Mouse (Mus musculus) adrenal gland, postnatal 10 days (tissue): ENCODE results near the gene Slc26a6. TPM values are rescaled to one million over a fixed set of nuclear protein-coding genes. Genes with fewer than 3 reads are reported as not detected.

ENCODE experiments used
- DNase-seq: peaks from one replicate; pipeline ENCODE4 v3.0.0; 2021; ENCODE audit warnings: mixed read lengths
- microRNA-seq: library from miRNA; unstranded; fragments of <30 nt; microRNA quantifications from one replicate; pipeline ENCODE4 v1.2.0, GENCODE M21; 2021
- total RNA-seq, 2 experiments: library from RNA; stranded (reverse); gene quantifications; 2 replicates each; pipeline ENCODE4 v1.2.3; 2021

Slc26a6 gene
- total RNA-seq, 2 experiments from 2014 or later = 9.8 to 13.8 TPM

GRCm38 (mm10) chr9:108955846-108956245 is 102.8 kb downstream of the Slc26a6 start:
- DNase-seq = no peak

Small RNA genes lying within 50 kb of the gene (microRNA-seq; reads per million reads assigned to microRNA genes)
- gene Gm23156 = not detected

Other genes with a start within 250 kb of the Slc26a6 start
- 10 to 100 TPM; 56.1 to 59.9 TPM for gene Arih2, start 203.9 kb upstream of the Slc26a6 start, total RNA-seq
- 100 to 1,000 TPM; 405 to 421 TPM for gene Slc25a20, start 191.2 kb upstream of the Slc26a6 start, total RNA-seq
- gene Prkar2a, start 164.0 kb upstream of the Slc26a6 start, total RNA-seq = 10 to 100 TPM; 31.3 to 45.1 TPM
- 10 to 100 TPM; 74.2 to 82.0 TPM for gene Ip6k2, start 69.5 kb upstream of the Slc26a6 start, total RNA-seq
- gene Nckipsd, start 44.9 kb upstream of the Slc26a6 start, total RNA-seq = 1 to 10 TPM; 6.9 to 9.5 TPM
- gene Celsr3, start 27.0 kb upstream of the Slc26a6 start, total RNA-seq = 1 to 10 TPM; 3.3 to 4.9 TPM
- not detected for gene Tmem89, start 61.3 kb downstream of the Slc26a6 start, total RNA-seq
- gene Uqcrc1, start 83.3 kb downstream of the Slc26a6 start, total RNA-seq = 1,000 to 10,000 TPM; 1,423 to 1,562 TPM
- 1 to 10 TPM; 3.7 TPM for gene Col7a1, start 100.3 kb downstream of the Slc26a6 start, total RNA-seq
- gene Ucn2, start 132.7 kb downstream of the Slc26a6 start, total RNA-seq = under 1 TPM; 0.33 to 0.39 TPM
- gene Pfkfb4, start 138.5 kb downstream of the Slc26a6 start, total RNA-seq = 1 to 10 TPM; 3.2 to 8.1 TPM
- 100 to 1,000 TPM; 107 to 113 TPM for gene Shisa5, start 185.3 kb downstream of the Slc26a6 start, total RNA-seq
- 10 to 100 TPM; 14.0 to 15.9 TPM for gene Trex1, start 206.5 kb downstream of the Slc26a6 start, total RNA-seq
- gene Atrip, start 220.8 kb downstream of the Slc26a6 start, total RNA-seq = 10 to 100 TPM; 13.8 to 14.2 TPM
- 10 to 100 TPM; 15.7 to 19.4 TPM for gene Ccdc51, start 229.2 kb downstream of the Slc26a6 start, total RNA-seq
- gene Tma7, start 229.3 kb downstream of the Slc26a6 start, total RNA-seq = 100 to 1,000 TPM; 336 to 351 TPM
- 10 to 100 TPM; 46.9 to 69.6 TPM for gene Plxnb1, start 242.1 kb downstream of the Slc26a6 start, total RNA-seq